Mouse (Mus musculus) spleen, adult 2 months (tissue): ENCODE data around the gene Sh3bgrl. TPM values are rescaled to one million over a fixed set of nuclear protein-coding genes. Genes with fewer than 3 reads are reported as not detected.
A peak's percentile ranks its signal among the peaks of the same experiment; 100 is the strongest.

Source experiments
- DNase-seq, 2 experiments: peaks; one replicate each; pipeline versions ENCODE4 v3.0.0 to v3.0.0-alpha.2; 2012 to 2021; ENCODE audit warnings: low spot score in 2 of 2, low read depth in 1 of 2
- H3K27ac ChIP-seq: fragments of 200-500 bp; 2 replicates; pipeline ENCODE4 v1.5.1; 2012; ENCODE audit warnings: low read length, inconsistent platforms; ENCODE audit not compliant: insufficient read depth
- H3K27me3 ChIP-seq: fragments of 200-500 bp; 2 replicates; pipeline ENCODE4 v1.6.1; 2012; ENCODE audit warnings: mild to moderate bottlenecking, moderate library complexity, low read length, inconsistent platforms; ENCODE audit not compliant: control insufficient read depth, insufficient read depth
- H3K36me3 ChIP-seq: fragments of 200-500 bp; 2 replicates; pipeline ENCODE4 v1.6.1; 2012; ENCODE audit warnings: mild to moderate bottlenecking, low read length, inconsistent platforms; ENCODE audit not compliant: control insufficient read depth, insufficient read depth
- H3K4me1 ChIP-seq: fragments of 200-500 bp; 2 replicates; pipeline ENCODE4 v1.6.1; 2011; ENCODE audit warnings: inconsistent platforms; ENCODE audit not compliant: control insufficient read depth, insufficient read depth, insufficient read length
- H3K4me3 ChIP-seq: fragments of 200-500 bp; 2 replicates; pipeline ENCODE4 v1.5.1; 2011; ENCODE audit warnings: mild to moderate bottlenecking, inconsistent platforms; ENCODE audit not compliant: insufficient read depth, insufficient read length; ENCODE audit errors: extremely low read depth
- CTCF ChIP-seq: fragments of 200-500 bp; IDR thresholded peaks from 2 replicates; pipeline ENCODE4 v1.5.1; 2011; ENCODE audit warnings: mild to moderate bottlenecking, inconsistent platforms; ENCODE audit not compliant: insufficient read depth, insufficient read length, insufficient replicate concordance; ENCODE audit errors: extremely low read depth
- POLR2A ChIP-seq: fragments of 200-500 bp; IDR thresholded peaks from 2 replicates; pipeline ENCODE4 v1.6.1; 2011; ENCODE audit warnings: low read depth, low read length, inconsistent platforms
- WGBS: fragments of 180-500 bp; shearing (Covaris S2); methylation state at CpG from one replicate; pipeline ENCODE4 v1.1.7; 2018; 5-methylcytosine and 5-hydroxymethylcytosine counted together
- polyA plus RNA-seq: library from polyadenylated mRNA; depleted of rRNA; stranded (reverse); fragments of >200 nt; gene quantifications from 2 replicates; pipeline ENCODE4 v1.2.3, GENCODE M21; 2012

Gene Sh3bgrl
- polyA plus RNA-seq, 1 experiment: 4.1 TPM

GRCm38 (mm10) chrX:109184706-109185478, 89.7 kb downstream of the Sh3bgrl start:
- no peak for DNase-seq
- no peak overlapping the region for H3K27ac ChIP-seq
- TF ChIP-seq POLR2A (no peak), CTCF (no peak)
- 81% methylated on average over 4 of the region's 4 CpGs for WGBS
- no peak overlapping the region for H3K4me3 ChIP-seq
- no peaks in the 10 kb centered on the region for H3K36me3 ChIP-seq
- H3K4me1 ChIP-seq: no peaks in the 10 kb centered on the region
- H3K27me3 ChIP-seq: no peaks in the 10 kb centered on the region

- H3K27ac ChIP-seq: no peak overlapping the region
- WGBS: 84% methylated on average over 4 of the region's 4 CpGs
- no peaks in the 10 kb centered on the region for H3K36me3 ChIP-seq
- no peak overlapping the region for H3K4me3 ChIP-seq
- peaks cover 2% of the 10 kb centered on the region; the same call in 1 of the 2 replicates for H3K4me1 ChIP-seq
- TF ChIP-seq POLR2A (no peak), CTCF (no peak)
- no peaks in the 10 kb centered on the region for H3K27me3 ChIP-seq
- no peak for DNase-seq
Observed at GRCm38 (mm10) chrX:109189607-109190006, 94.4 kb downstream of the Sh3bgrl start.

GRCm38 (mm10) chrX:109190969-109191368, 95.8 kb downstream of the Sh3bgrl start:
- H3K36me3 ChIP-seq: no peaks in the 10 kb centered on the region
- WGBS: 47% methylated on average over 4 of the region's 4 CpGs
- H3K27ac ChIP-seq: peak overlapping the region; percentile 49
- TF ChIP-seq POLR2A: no peak
- H3K4me3 ChIP-seq: no peak overlapping the region
- H3K27me3 ChIP-seq: no peaks in the 10 kb centered on the region
- no peak for DNase-seq
- peaks cover 2% of the 10 kb centered on the region; the same call in 1 of the 2 replicates for H3K4me1 ChIP-seq

- H3K36me3 ChIP-seq: no peaks in the 10 kb centered on the region
- no peak overlapping the region for H3K4me3 ChIP-seq
- peaks cover 2% of the 10 kb centered on the region; the same call in 1 of the 2 replicates for H3K4me1 ChIP-seq
- H3K27ac ChIP-seq: peak overlapping the region; percentile 49
- WGBS: 37% methylated on average over 4 of the region's 4 CpGs
- TF ChIP-seq POLR2A: no peak
- TF ChIP-seq CTCF: no peak
- no peak for DNase-seq
- H3K27me3 ChIP-seq: no peaks in the 10 kb centered on the region
Observed at GRCm38 (mm10) chrX:109191436-109191835, 96.3 kb downstream of the Sh3bgrl start.

GRCm38 (mm10) chrX:109196468-109196867, 101.3 kb downstream of the Sh3bgrl start, which contains the start of gene Gm6377:
Gm6377 (plus strand) TSS chrX:109196756.
- H3K36me3 ChIP-seq: no peaks in the 10 kb centered on the region

GRCm38 (mm10) chrX:109207843-109208242, 112.7 kb downstream of the Sh3bgrl start:
- DNase-seq: peak in 1 of 2 experiments; percentile 23
- H3K4me3 ChIP-seq: no peak overlapping the region
- H3K27ac ChIP-seq: no peak overlapping the region
- no peaks in the 10 kb centered on the region for H3K27me3 ChIP-seq
- no peak for TF ChIP-seq POLR2A
- no peak for TF ChIP-seq CTCF
- H3K4me1 ChIP-seq: no peaks in the 10 kb centered on the region; the same call in 1 of the 2 replicates
- no peaks in the 10 kb centered on the region for H3K36me3 ChIP-seq

More at GRCm38 (mm10) chrX:109196468-109196867, 101.3 kb downstream of the Sh3bgrl start, which contains the start of gene Gm6377:
- no peak within 1 kb of the TSS for H3K27ac ChIP-seq
- no peaks in the 10 kb centered on the region for H3K4me1 ChIP-seq
- no peaks in the 10 kb centered on the region for H3K27me3 ChIP-seq
- TF ChIP-seq POLR2A (no peak), CTCF (no peak)
- WGBS: 46% methylated on average over 4 of the region's 4 CpGs
- peak within 1 kb of the TSS; percentile 8; the same call in 1 of the 2 replicates for H3K4me3 ChIP-seq
- DNase-seq: peak; percentile 9 to 63

GRCm38 (mm10) chrX:109228720-109229119, 133.6 kb downstream of the Sh3bgrl start:
- no peaks in the 10 kb centered on the region for H3K36me3 ChIP-seq
- H3K4me3 ChIP-seq: no peak overlapping the region
- H3K4me1 ChIP-seq: no peaks in the 10 kb centered on the region
- no peak for DNase-seq
- no peak overlapping the region for H3K27ac ChIP-seq
- H3K27me3 ChIP-seq: no peaks in the 10 kb centered on the region
- TF ChIP-seq POLR2A (no peak), CTCF (no peak)
- 90% methylated on average over 1 of the region's 1 CpGs for WGBS
